13 mouse cellular contexts compared by ENCODE assay signal in the genomic region with DNA sequence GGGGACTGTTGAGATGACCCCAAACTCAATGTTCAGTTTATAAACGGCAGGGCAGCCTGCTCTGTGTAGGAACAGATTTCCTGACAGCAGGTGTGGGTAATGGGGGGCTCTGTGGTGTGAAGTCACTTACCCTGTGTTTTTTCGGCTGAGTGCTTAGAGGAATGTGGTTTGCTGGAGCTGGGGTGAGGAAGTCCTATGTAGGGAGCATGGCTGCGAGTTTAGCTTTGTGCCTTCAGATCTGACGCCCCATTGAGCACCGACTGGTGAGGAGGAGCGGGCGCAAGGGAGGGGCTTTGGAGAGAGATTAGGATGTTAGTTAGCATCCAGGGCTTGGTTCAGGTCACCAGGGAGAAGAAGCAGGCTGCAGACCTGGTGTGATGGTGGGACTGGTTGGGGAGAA.
"Had no signal": no experiment of that assay in that cellular context is flagged by ENCODE, and none has a peak within 500 bp of the region (broad histone marks: within the 10 kb centered on the region; RNA-seq: fewer than 3 reads in every experiment).

No protein-coding gene starts in this region.

- H3K27ac ChIP-seq: limb, embryonic 12.5 days; liver, embryonic 13.5 days; midbrain, embryonic 12.5 days; neural tube, embryonic 13.5 days had no signal

- H3K9ac ChIP-seq: limb, embryonic 12.5 days; liver, embryonic 13.5 days; midbrain, embryonic 12.5 days; neural tube, embryonic 13.5 days had no signal

- H3K4me1 ChIP-seq: midbrain, embryonic 12.5 days had no signal

- H3K27me3 ChIP-seq: limb, embryonic 12.5 days; liver, embryonic 13.5 days; midbrain, embryonic 12.5 days; neural tube, embryonic 13.5 days had no signal

- H3K9me3 ChIP-seq: limb, embryonic 12.5 days; liver, embryonic 13.5 days; midbrain, embryonic 12.5 days; neural tube, embryonic 13.5 days had no signal

- DNase-seq: kidney, postnatal 10 days; layer of hippocampus, adult 9-11 months; layer of hippocampus, postnatal 36 days; liver; liver, embryonic 13.5 days; lung, adult 18-20 months; right cerebral cortex, adult 18-20 months; right cerebral cortex, postnatal 25 days had no signal

- ATAC-seq: intestine, embryonic 16.5 days; midbrain, embryonic 16.5 days had no signal

- H3K4me3 ChIP-seq: limb, embryonic 12.5 days; liver, embryonic 13.5 days; midbrain, embryonic 12.5 days; neural tube, embryonic 13.5 days had no signal

- H3K4me2 ChIP-seq: limb, embryonic 12.5 days; liver, embryonic 13.5 days; midbrain, embryonic 12.5 days; neural tube, embryonic 13.5 days had no signal
